Mouse (Mus musculus) forebrain, embryonic 15.5 days (tissue): ENCODE measurements around the gene Rab23. TPM values are rescaled to one million over a fixed set of nuclear protein-coding genes. Genes with fewer than 3 reads are reported as not detected.
A peak's percentile ranks its signal among the peaks of the same experiment; 100 is the strongest.

Experiments used
- ATAC-seq: fragments of 200-750 bp; cut with Nextera tagmentation; replicated peaks from 2 replicates; pipeline ENCODE4 v1.8.0; 2017; ENCODE audit warnings: mild to moderate bottlenecking, moderate TSS enrichment, moderate library complexity
- H3K27ac ChIP-seq: fragments of 300-500 bp; sonication (generic); replicated peaks from 2 replicates; pipeline ENCODE4 v1.5.1; 2015; ENCODE audit warnings: mild to moderate bottlenecking, inconsistent platforms
- H3K27me3 ChIP-seq: fragments of 300-500 bp; sonication (generic); 2 replicates; pipeline ENCODE4 v1.6.1; 2015; ENCODE audit warnings: inconsistent platforms
- H3K36me3 ChIP-seq: fragments of 300-500 bp; sonication (generic); 2 replicates; pipeline ENCODE4 v1.6.1; 2015; ENCODE audit warnings: mild to moderate bottlenecking, inconsistent platforms
- H3K4me1 ChIP-seq: fragments of 300-500 bp; sonication (generic); 2 replicates; pipeline ENCODE4 v1.6.1; 2015; ENCODE audit warnings: inconsistent platforms
- H3K4me2 ChIP-seq: fragments of 300-500 bp; sonication (generic); replicated peaks from 2 replicates; pipeline ENCODE4 v1.6.1; 2015; ENCODE audit warnings: mild to moderate bottlenecking, inconsistent platforms
- H3K4me3 ChIP-seq: fragments of 300-500 bp; sonication (generic); 2 replicates; pipeline ENCODE4 v1.5.1; 2015; ENCODE audit warnings: mild to moderate bottlenecking, inconsistent platforms
- H3K9ac ChIP-seq: fragments of 300-500 bp; sonication (generic); replicated peaks from 2 replicates; pipeline ENCODE4 v1.6.1; 2015; ENCODE audit warnings: mild to moderate bottlenecking, inconsistent platforms
- H3K9me3 ChIP-seq: fragments of 300-500 bp; sonication (generic); 2 replicates; pipeline ENCODE4 v1.6.1; 2016; ENCODE audit warnings: inconsistent platforms
- WGBS: fragments of 180-500 bp; shearing (Covaris S2); methylation state at CpG from one replicate; pipeline ENCODE4 v1.1.7; 2015; ENCODE audit warnings: mixed read lengths; 5-methylcytosine and 5-hydroxymethylcytosine counted together
- polyA plus RNA-seq: library from polyadenylated mRNA; unstranded; fragments of >200 nt; fragmentation: Nextera tagmentation; extraction: Ambion mirVana; gene quantifications from 2 replicates; pipeline ENCODE4 v1.2.1, GENCODE M21; 2015

Rab23 gene
- 35.3 and 36.3 TPM in 2 replicates for polyA plus RNA-seq

DNA sequence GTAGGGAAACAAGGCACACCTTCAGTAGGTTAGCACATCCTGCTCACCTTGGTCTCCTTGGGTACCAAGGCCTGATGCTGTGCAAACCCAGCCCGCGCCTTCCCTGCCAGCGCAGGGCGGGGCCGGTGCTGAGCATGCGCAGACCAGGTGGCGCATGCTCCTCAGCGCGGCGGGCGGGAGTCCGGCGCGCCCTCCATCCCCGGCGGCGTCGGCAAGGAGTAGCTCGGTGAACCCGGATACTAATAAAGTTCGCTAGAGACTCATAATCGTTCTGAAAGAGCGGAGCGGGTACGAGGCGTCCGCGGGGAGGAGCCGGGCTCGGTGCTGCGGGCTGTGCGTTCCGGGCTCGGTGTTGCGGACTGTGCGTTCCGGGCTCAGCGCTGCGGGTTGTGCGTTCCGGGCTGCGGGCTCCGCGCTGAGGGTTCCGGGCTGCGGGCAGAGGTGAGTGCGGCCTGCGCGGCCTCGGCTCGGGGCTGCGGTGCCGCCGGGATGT lies at the start of gene Rab23:
Rab23 (plus strand) TSS at position 155 of the 493 bp plus-strand sequence.
- peak within 1 kb of the TSS; percentile 47 for H3K4me2 ChIP-seq
- H3K4me1 ChIP-seq, result peaks cover 27% of the 10 kb centered on the region
- H3K27me3 ChIP-seq, result no peaks in the 10 kb centered on the region
- H3K36me3 ChIP-seq, result peaks cover 27% of the 10 kb centered on the region
- peak within 1 kb of the TSS; percentile 95 for H3K27ac ChIP-seq
- peak within 1 kb of the TSS; percentile 82 for H3K9ac ChIP-seq
- H3K4me3 ChIP-seq, result peak within 1 kb of the TSS; percentile 70
- ATAC-seq, result peak; percentile 97
- under 1% methylated on average over 50 of the region's 54 CpGs for WGBS
- H3K9me3 ChIP-seq, result no peaks in the 10 kb centered on the region

GRCm38 (mm10) chr1:33670164-33670616 lies 49.5 kb upstream of the Rab23 start:
- H3K36me3 ChIP-seq, result 0 out of 2 replicates have a peak, but pooled peaks cover 3% of the 10 kb centered on the region
- peak overlapping the region; percentile 69 for H3K4me2 ChIP-seq
- H3K9ac ChIP-seq, result peak overlapping the region; percentile 75
- no peaks in the 10 kb centered on the region for H3K27me3 ChIP-seq
- ATAC-seq, result peak; percentile 79
- peak overlapping the region; percentile 96 for H3K27ac ChIP-seq
- 0% methylated on average over 37 of the region's 37 CpGs for WGBS
- no peaks in the 10 kb centered on the region for H3K9me3 ChIP-seq
- H3K4me3 ChIP-seq, result peak overlapping the region; percentile 68
- peaks cover 16% of the 10 kb centered on the region for H3K4me1 ChIP-seq

DNA sequence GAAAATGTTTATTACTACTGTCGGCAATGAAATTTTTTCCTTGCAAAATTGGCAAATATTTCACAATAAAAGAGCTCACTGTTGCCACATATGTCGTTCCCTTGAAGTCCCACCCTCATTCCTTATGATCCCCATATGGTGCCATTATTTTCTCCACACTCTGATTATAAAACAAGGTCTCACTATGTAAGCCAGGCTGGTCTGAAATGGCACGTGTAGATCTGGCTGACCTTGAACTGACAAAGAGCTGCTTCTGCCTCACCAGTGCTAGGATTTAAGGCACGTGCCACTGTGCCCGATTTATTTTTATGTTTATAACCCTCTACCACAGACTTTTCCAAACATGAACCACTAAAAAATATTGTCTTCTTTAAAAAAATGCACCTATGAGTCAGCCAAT lies 48.2 kb upstream of the Rab23 start:
- Histone ChIP-seq H3K36me3 (0 out of 2 replicates have a peak, but pooled peaks cover 3% of the 10 kb centered on the region), H3K27me3 (no peaks in the 10 kb centered on the region), H3K4me1 (peaks cover 16% of the 10 kb centered on the region), H3K9ac (no peak overlapping the region), H3K27ac (no peak overlapping the region), H3K9me3 (no peaks in the 10 kb centered on the region), H3K4me2 (no peak overlapping the region), H3K4me3 (no peak overlapping the region)
- whole genome bisulfite sequencing, result 62% methylated on average over 5 of the region's 5 CpGs
- ATAC-seq, result no peak

DNA sequence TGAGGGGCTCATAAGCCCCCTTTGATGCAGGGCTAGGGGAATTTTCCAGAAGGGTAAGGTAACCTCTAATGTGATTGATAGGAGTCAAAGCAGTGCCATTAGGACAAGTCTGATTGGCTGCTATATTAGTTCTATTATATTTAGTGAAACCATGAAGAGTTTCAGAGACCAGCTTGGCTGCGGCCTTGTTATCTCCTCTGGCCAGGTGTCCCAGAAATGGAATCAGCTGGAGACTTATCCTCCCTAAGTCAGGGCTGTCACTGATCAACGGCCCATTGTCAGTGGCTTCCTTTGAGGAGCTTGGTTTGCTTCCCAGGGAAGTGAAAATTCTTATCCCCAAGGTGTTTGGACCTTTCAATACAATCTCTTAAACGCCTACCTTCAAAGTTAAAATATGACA lies 47.6 kb upstream of the Rab23 start:
- WGBS, result 70% methylated on average over 3 of the region's 3 CpGs
- Histone ChIP-seq H3K4me1 (peaks cover 16% of the 10 kb centered on the region), H3K27ac (no peak overlapping the region), H3K36me3 (no peaks in the 10 kb centered on the region), H3K4me3 (no peak overlapping the region), H3K9me3 (no peaks in the 10 kb centered on the region), H3K4me2 (no peak overlapping the region), H3K9ac (no peak overlapping the region), H3K27me3 (no peaks in the 10 kb centered on the region)
- no peak for ATAC-seq

DNA sequence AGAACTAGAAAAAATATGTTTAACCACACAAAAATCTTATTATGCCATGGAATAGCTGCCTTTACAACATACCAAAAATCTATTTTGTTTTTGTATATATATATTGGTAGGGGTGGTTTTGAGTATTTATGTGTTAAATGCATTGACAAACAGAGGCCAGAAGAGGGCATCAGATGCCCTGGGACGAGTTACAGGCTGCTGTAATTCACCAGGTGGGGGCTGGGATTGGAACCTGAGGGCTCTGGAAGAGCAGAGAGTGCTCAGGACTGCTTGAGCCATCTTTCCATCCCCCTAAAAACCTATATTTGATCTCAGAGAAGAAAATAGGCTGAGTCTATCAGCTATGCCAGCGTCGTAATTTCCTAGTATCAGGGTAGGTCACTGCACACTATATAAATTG lies 47.2 kb upstream of the Rab23 start:
- Histone ChIP-seq H3K4me2 (no peak overlapping the region), H3K9ac (no peak overlapping the region), H3K27ac (no peak overlapping the region), H3K27me3 (no peaks in the 10 kb centered on the region), H3K9me3 (no peaks in the 10 kb centered on the region), H3K4me3 (no peak overlapping the region), H3K36me3 (no peaks in the 10 kb centered on the region), H3K4me1 (peaks cover 16% of the 10 kb centered on the region)
- WGBS, result 31% methylated on average over 3 of the region's 3 CpGs
- no peak for ATAC-seq

DNA sequence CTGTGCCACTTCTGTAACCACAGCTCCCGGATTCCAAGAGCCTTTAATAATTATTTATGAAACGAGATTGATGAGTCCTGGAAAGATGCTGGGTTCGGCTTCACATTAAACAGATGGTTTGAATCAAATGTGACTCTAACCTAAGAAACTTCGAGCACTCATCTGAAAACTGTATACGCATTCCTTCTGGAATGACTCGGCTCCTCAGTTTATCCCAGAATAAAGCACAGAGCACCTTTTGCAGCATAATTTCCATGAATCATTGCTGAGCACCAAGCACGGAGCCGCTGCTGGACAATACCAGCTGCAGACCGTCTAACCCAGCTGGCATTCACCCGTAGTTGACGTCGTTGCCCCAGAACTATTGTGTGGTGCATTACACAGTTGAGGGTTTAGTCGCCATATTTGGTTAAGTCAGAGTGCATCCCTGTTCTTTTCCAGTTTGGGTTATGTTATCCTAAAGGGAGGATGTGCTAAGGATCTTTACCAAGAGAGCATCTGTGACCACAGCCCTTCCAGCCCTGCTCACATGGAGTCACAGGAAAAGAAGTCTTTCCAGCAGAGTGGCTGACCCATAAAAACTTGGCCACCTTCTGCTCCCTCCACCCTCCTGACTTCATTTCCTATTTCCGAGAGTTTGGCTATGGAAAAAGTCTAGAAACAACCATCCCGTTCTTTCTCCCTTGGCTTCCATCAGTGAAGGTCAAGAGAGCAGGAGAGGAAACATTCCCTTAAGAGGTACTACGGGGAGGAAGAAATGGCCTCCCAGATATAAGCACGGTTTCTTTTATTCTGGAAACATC lies 46.3 kb upstream of the Rab23 start:
- H3K9ac ChIP-seq, result no peak overlapping the region

DNA sequence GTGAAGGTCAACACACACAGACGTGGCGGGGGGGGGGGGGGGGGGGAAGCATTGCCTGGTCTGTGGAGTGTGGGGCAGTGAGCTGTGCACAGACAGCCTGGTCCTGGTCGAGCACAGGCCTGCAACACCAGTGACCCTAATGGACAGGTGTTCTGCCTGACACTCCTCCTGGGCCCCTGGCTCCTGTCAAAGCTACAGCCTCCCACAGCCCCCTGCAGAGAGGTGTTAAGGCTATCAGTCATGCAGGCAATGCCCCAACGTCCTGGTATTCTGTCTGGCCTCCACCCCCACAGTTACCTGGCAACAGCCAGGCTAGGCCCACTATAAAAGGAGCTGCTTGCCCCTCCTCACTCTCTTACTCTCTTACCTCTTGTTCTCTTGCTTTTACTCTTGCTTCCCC lies 39.3 kb upstream of the Rab23 start:
- no peak for ATAC-seq
- no peaks in the 10 kb centered on the region for H3K36me3 ChIP-seq
- no peaks in the 10 kb centered on the region for H3K4me1 ChIP-seq
- 66% methylated on average over 3 of the region's 4 CpGs for WGBS
- H3K27me3 ChIP-seq, result no peaks in the 10 kb centered on the region
- H3K4me2 ChIP-seq, result no peak overlapping the region
- H3K4me3 ChIP-seq, result no peak overlapping the region
- no peaks in the 10 kb centered on the region for H3K9me3 ChIP-seq
- no peak overlapping the region for H3K27ac ChIP-seq
- no peak overlapping the region for H3K9ac ChIP-seq

More for the DNA sequence above, 46.3 kb upstream of the Rab23 start:
- Histone ChIP-seq H3K4me1 (peaks cover 13% of the 10 kb centered on the region), H3K27me3 (no peaks in the 10 kb centered on the region), H3K27ac (no peak overlapping the region), H3K4me2 (no peak overlapping the region), H3K9me3 (no peaks in the 10 kb centered on the region), H3K36me3 (no peaks in the 10 kb centered on the region), H3K4me3 (no peak overlapping the region)
- no peak for ATAC-seq
- 77% methylated on average over 17 of the region's 17 CpGs for WGBS

GRCm38 (mm10) chr1:33680890-33681289 lies 38.8 kb upstream of the Rab23 start:
- Histone ChIP-seq H3K4me3 (no peak overlapping the region), H3K27me3 (no peaks in the 10 kb centered on the region), H3K4me1 (no peaks in the 10 kb centered on the region), H3K4me2 (no peak overlapping the region), H3K9ac (no peak overlapping the region), H3K9me3 (no peaks in the 10 kb centered on the region), H3K36me3 (no peaks in the 10 kb centered on the region), H3K27ac (no peak overlapping the region)
- no peak for ATAC-seq
- 92% methylated on average over 7 of the region's 7 CpGs for WGBS

DNA sequence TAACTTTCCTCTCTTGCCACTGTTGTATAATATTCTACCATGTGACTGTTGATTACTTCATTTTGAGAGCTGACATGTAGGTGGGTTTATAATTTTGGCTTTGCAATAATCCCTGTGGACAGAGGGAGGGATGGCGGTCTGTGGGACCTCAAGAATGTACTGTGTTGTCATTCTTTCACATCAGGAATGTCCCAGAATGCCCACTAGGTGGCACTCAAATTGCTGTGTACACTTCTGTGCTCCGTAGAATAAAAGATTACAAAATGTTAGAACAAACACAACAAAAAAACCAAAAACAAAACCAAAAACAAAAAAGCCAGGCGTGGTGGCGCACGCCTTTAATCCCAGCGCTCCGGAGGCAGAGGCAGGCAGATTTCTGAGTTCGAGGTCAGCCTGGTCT lies 35.2 kb upstream of the Rab23 start:
- H3K4me2 ChIP-seq, result no peak overlapping the region
- 74% methylated on average over 8 of the region's 8 CpGs for WGBS
- H3K4me1 ChIP-seq, result no peaks in the 10 kb centered on the region
- no peak for ATAC-seq
- H3K9ac ChIP-seq, result no peak overlapping the region
- no peaks in the 10 kb centered on the region for H3K36me3 ChIP-seq
- H3K27me3 ChIP-seq, result no peaks in the 10 kb centered on the region
- H3K9me3 ChIP-seq, result no peaks in the 10 kb centered on the region
- no peak overlapping the region for H3K27ac ChIP-seq
- no peak overlapping the region for H3K4me3 ChIP-seq

DNA sequence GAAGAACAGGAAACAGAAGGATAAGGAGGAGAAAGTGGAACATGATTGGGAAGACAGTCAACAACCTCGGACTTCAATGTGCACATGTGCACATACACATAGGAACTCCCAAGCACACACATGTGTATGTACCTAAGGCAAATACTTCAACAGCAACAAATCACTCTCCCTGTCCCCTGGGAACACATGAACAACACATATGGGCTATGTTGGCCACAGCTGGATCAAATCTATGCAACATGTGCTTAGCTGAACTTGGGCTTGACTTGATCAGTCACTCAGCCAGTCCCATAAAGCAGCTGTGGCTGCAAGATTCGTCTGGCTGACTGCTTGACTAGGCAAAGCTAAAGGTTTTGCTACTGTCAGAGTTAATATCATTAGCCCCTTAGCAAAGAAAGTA lies 30.9 kb upstream of the Rab23 start:
- no peak overlapping the region for H3K27ac ChIP-seq
- H3K4me2 ChIP-seq, result no peak overlapping the region
- ATAC-seq, result no peak
- H3K4me3 ChIP-seq, result no peak overlapping the region
- H3K4me1 ChIP-seq, result no peaks in the 10 kb centered on the region
- 75% methylated on average over 2 of the region's 2 CpGs for WGBS
- H3K9me3 ChIP-seq, result no peaks in the 10 kb centered on the region
- H3K9ac ChIP-seq, result no peak overlapping the region
- no peaks in the 10 kb centered on the region for H3K36me3 ChIP-seq
- no peaks in the 10 kb centered on the region for H3K27me3 ChIP-seq

DNA sequence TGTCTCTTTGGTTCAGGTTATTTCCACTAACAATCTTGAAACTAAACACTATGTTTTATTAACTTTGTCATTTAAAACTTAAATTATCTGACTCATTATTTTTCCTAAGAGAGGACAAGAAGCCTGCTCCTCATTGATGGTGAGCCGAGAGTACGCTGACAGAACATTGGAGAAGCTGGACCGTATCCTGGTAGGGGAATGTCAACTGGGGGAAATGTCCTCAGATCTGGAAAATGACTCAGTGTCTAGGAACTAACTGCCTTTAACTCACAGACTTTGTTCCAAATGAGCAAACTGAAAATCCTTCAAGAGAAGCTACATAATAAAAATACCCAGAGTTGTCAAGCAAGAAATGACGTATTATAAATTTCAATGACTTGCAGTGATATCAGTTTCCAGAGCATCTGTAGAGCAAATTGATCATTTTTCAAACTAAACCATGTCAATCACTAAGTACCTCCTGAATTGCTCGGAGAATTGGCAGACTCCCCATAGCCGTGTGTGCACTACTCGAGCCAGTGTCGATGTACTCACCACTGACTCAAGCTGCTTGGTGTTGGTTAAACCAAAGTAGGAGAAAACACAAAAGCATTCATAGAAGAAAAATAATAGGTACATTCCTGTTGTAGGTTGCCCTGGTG lies 30.1 kb upstream of the Rab23 start:
- WGBS, result 86% methylated on average over 8 of the region's 8 CpGs
- H3K9ac ChIP-seq, result no peak overlapping the region
- no peak for ATAC-seq
- H3K4me2 ChIP-seq, result no peak overlapping the region
- no peaks in the 10 kb centered on the region for H3K36me3 ChIP-seq
- no peak overlapping the region for H3K27ac ChIP-seq
- no peak overlapping the region for H3K4me3 ChIP-seq
- H3K4me1 ChIP-seq, result no peaks in the 10 kb centered on the region
- H3K27me3 ChIP-seq, result no peaks in the 10 kb centered on the region
- H3K9me3 ChIP-seq, result no peaks in the 10 kb centered on the region

GRCm38 (mm10) chr1:33690087-33690448 lies 29.6 kb upstream of the Rab23 start:
- H3K36me3 ChIP-seq, result no peaks in the 10 kb centered on the region
- no peaks in the 10 kb centered on the region for H3K4me1 ChIP-seq
- ATAC-seq, result no peak
- H3K9me3 ChIP-seq, result no peaks in the 10 kb centered on the region
- H3K4me2 ChIP-seq, result no peak overlapping the region
- no peaks in the 10 kb centered on the region for H3K27me3 ChIP-seq
- WGBS, result 60% methylated on average over 4 of the region's 4 CpGs
- no peak overlapping the region for H3K27ac ChIP-seq
- no peak overlapping the region for H3K9ac ChIP-seq
- no peak overlapping the region for H3K4me3 ChIP-seq
